Mouse (Mus musculus) cerebellum, postnatal 25 days (tissue): ENCODE measurements at regions not wholly inside any gene's neighbourhood (a gene's known extent, or its start where the extent isn't known, plus 50 kb on each side); places are given as distances from the start of the nearest gene placed in this dataset.

Experiments used
- DNase-seq, 2 experiments: peaks; one replicate each; pipeline ENCODE4 v3.0.0; 2021; ENCODE audit warnings: mixed read lengths in 2 of 2

GRCm38 (mm10) chr9:27704001-27704400 is 86.6 kb upstream of the Opcml start:
- DNase-seq, result no peak

- no peak for DNase-seq
These were observed 66.7 kb upstream of the Opcml start for GRCm38 (mm10) chr9:27723840-27724408.

- DNase-seq, result peak; percentile 27 to 28
These were observed 66.0 kb upstream of the Opcml start for GRCm38 (mm10) chr9:27724576-27724975.

GRCm38 (mm10) chr9:27728652-27729557 is 61.7 kb upstream of the Opcml start:
- peak; percentile 10 to 32 for DNase-seq

- DNase-seq, result no peak
These were observed 61.1 kb upstream of the Opcml start for GRCm38 (mm10) chr9:27729558-27729889.

- DNase-seq, result peak in 1 of 2 experiments; percentile 25
These were observed 51.3 kb upstream of the Opcml start for GRCm38 (mm10) chr9:27739287-27739686.
